Mouse (Mus musculus) cortical plate, adult 2 months (tissue): ENCODE results near the gene Tmem108. TPM values are rescaled to one million over a fixed set of nuclear protein-coding genes. Genes with fewer than 3 reads are reported as not detected.

Source experiments
- H3K27ac ChIP-seq: fragments of 200-500 bp; 2 replicates; pipeline ENCODE4 v1.5.1; 2012; ENCODE audit warnings: low read length, control low read depth, inconsistent platforms; ENCODE audit not compliant: insufficient read depth
- H3K4me1 ChIP-seq: fragments of 200-500 bp; 2 replicates; pipeline ENCODE4 v1.6.1; 2011; ENCODE audit warnings: low read length; ENCODE audit not compliant: control insufficient read depth, insufficient read depth
- H3K4me3 ChIP-seq: fragments of 200-500 bp; 2 replicates; pipeline ENCODE4 v1.5.1; 2011; ENCODE audit warnings: mild to moderate bottlenecking, low read length, control low read depth; ENCODE audit not compliant: insufficient read depth
- CTCF ChIP-seq: fragments of 200-500 bp; IDR thresholded peaks from 2 replicates; pipeline ENCODE4 v1.5.1; 2011; ENCODE audit warnings: mild to moderate bottlenecking, control low read depth, low read length; ENCODE audit not compliant: insufficient read depth; ENCODE audit errors: extremely low read depth
- POLR2A ChIP-seq: fragments of 200-500 bp; IDR thresholded peaks from 2 replicates; pipeline ENCODE4 v1.6.1; 2011; ENCODE audit warnings: mild to moderate bottlenecking, low read length, control low read depth; ENCODE audit not compliant: insufficient read depth; ENCODE audit errors: extremely low read depth
- polyA plus RNA-seq: library from polyadenylated mRNA; depleted of rRNA; stranded (reverse); fragments of >200 nt; gene quantifications from 2 replicates; pipeline ENCODE4 v1.2.3, GENCODE M21; 2012

Gene Tmem108
- polyA plus RNA-seq, 1 experiment, result 21.4 TPM

GRCm38 (mm10) chr9:103759829-103760228, 1.8 kb downstream of the Tmem108 start:
- TF ChIP-seq CTCF, result no peak
- TF ChIP-seq POLR2A, result no peak
- Histone ChIP-seq H3K27ac (no peak overlapping the region), H3K4me3 (peak overlapping the region; percentile 92; the same call in 1 of the 2 replicates), H3K4me1 (no peaks in the 10 kb centered on the region)

GRCm38 (mm10) chr9:103758930-103759695, 2.5 kb downstream of the Tmem108 start:
- H3K4me3 ChIP-seq, result peak overlapping the region; percentile 92
- peak; percentile 94 for TF ChIP-seq CTCF
- no peak for TF ChIP-seq POLR2A
- no peaks in the 10 kb centered on the region for H3K4me1 ChIP-seq
- no peak overlapping the region for H3K27ac ChIP-seq

- peak overlapping the region; percentile 92; the same call in 1 of the 2 replicates for H3K4me3 ChIP-seq
- TF ChIP-seq CTCF, result no peak
- H3K4me1 ChIP-seq, result no peaks in the 10 kb centered on the region
- H3K27ac ChIP-seq, result no peak overlapping the region
Observed at GRCm38 (mm10) chr9:103758246-103758645, 3.4 kb downstream of the Tmem108 start.

GRCm38 (mm10) chr9:103752618-103753017, 9.0 kb downstream of the Tmem108 start:
- H3K4me3 ChIP-seq, result no peak overlapping the region
- no peaks in the 10 kb centered on the region for H3K4me1 ChIP-seq
- no peak for TF ChIP-seq POLR2A
- no peak for TF ChIP-seq CTCF
- H3K27ac ChIP-seq, result no peak overlapping the region

- Histone ChIP-seq H3K4me3 (no peak overlapping the region), H3K27ac (no peak overlapping the region), H3K4me1 (no peaks in the 10 kb centered on the region)
- TF ChIP-seq CTCF (no peak), POLR2A (no peak)
Observed at GRCm38 (mm10) chr9:103751568-103751967, 10.1 kb downstream of the Tmem108 start.

- Histone ChIP-seq H3K4me3 (no peak overlapping the region), H3K27ac (no peak overlapping the region), H3K4me1 (peaks cover 1% of the 10 kb centered on the region; the same call in 1 of the 2 replicates)
- TF ChIP-seq CTCF (no peak), POLR2A (no peak)
Observed at GRCm38 (mm10) chr9:103750491-103750890, 11.1 kb downstream of the Tmem108 start.

GRCm38 (mm10) chr9:103746598-103746997, 15.0 kb downstream of the Tmem108 start:
- no peak overlapping the region for H3K27ac ChIP-seq
- H3K4me1 ChIP-seq, result peaks cover 1% of the 10 kb centered on the region; the same call in 1 of the 2 replicates
- H3K4me3 ChIP-seq, result no peak overlapping the region
- TF ChIP-seq POLR2A (no peak), CTCF (no peak)

GRCm38 (mm10) chr9:103740145-103740544, 21.5 kb downstream of the Tmem108 start:
- H3K4me1 ChIP-seq, result 0 out of 2 replicates have a peak, but pooled peaks cover 1% of the 10 kb centered on the region
- TF ChIP-seq POLR2A, result no peak
- no peak for TF ChIP-seq CTCF
- H3K4me3 ChIP-seq, result no peak overlapping the region
- no peak overlapping the region for H3K27ac ChIP-seq

GRCm38 (mm10) chr9:103739062-103739461, 22.6 kb downstream of the Tmem108 start:
- H3K4me3 ChIP-seq, result no peak overlapping the region
- TF ChIP-seq CTCF, result no peak
- no peak for TF ChIP-seq POLR2A
- H3K4me1 ChIP-seq, result 0 out of 2 replicates have a peak, but pooled peaks cover 1% of the 10 kb centered on the region
- no peak overlapping the region for H3K27ac ChIP-seq

- Histone ChIP-seq H3K4me1 (peaks cover 2% of the 10 kb centered on the region; the same call in 1 of the 2 replicates), H3K4me3 (no peak overlapping the region), H3K27ac (no peak overlapping the region)
- no peak for TF ChIP-seq CTCF
- no peak for TF ChIP-seq POLR2A
Observed at GRCm38 (mm10) chr9:103729716-103730115, 31.9 kb downstream of the Tmem108 start.
